Mouse (Mus musculus) left cerebral cortex, postnatal 14 days (tissue): ENCODE measurements around the gene Lrrc8e. TPM values are rescaled to one million over a fixed set of nuclear protein-coding genes. Genes with fewer than 3 reads are reported as not detected.

Experiments used
- total RNA-seq, 2 experiments: library from RNA; stranded (reverse); gene quantifications; 2 replicates each; pipeline ENCODE4 v1.2.3; 2021

The Lrrc8e gene
- total RNA-seq, 2 experiments from 2014 or later: not detected

Other genes with a start within 250 kb of the Lrrc8e start
- under 1 TPM; 0.35 to 0.53 TPM for gene Cd209f, start 121.0 kb upstream of the Lrrc8e start, total RNA-seq
- not detected for gene Cd209g, start 92.7 kb upstream of the Lrrc8e start, total RNA-seq
- gene Evi5l, start 60.3 kb upstream of the Lrrc8e start, total RNA-seq: 100 to 1,000 TPM; 111 to 115 TPM
- gene Prr36, start 9.4 kb upstream of the Lrrc8e start, total RNA-seq: 10 to 100 TPM; 42.8 to 47.5 TPM
- 10 to 100 TPM; 80.8 to 82.5 TPM for gene Map2k7, start 11.9 kb downstream of the Lrrc8e start, total RNA-seq
- not detected for gene Gm49320, start 12.0 kb downstream of the Lrrc8e start, total RNA-seq
- gene Tgfbr3l, start 21.4 kb downstream of the Lrrc8e start, total RNA-seq: 1 to 10 TPM; 5.6 to 9.0 TPM
- 10 to 100 TPM; 28.8 to 31.1 TPM for gene Snapc2, start 26.3 kb downstream of the Lrrc8e start, total RNA-seq
- gene Ctxn1, start 32.4 kb downstream of the Lrrc8e start, total RNA-seq: 100 to 1,000 TPM; 590 to 595 TPM
- gene Timm44, start 49.1 kb downstream of the Lrrc8e start, total RNA-seq: 10 to 100 TPM; 59.4 to 65.0 TPM
- gene Ccl25, start 98.4 kb downstream of the Lrrc8e start, total RNA-seq: 10 to 100 TPM; 20.9 to 26.6 TPM
- 10 to 100 TPM; 72.2 to 72.5 TPM for gene Elavl1, start 98.6 kb downstream of the Lrrc8e start, total RNA-seq